Mouse (Mus musculus) forebrain, embryonic 15.5 days (tissue): ENCODE results near the gene Nacad. TPM values are rescaled to one million over a fixed set of nuclear protein-coding genes. Genes with fewer than 3 reads are reported as not detected.

Source experiments
- ATAC-seq: fragments of 200-750 bp; cut with Nextera tagmentation; replicated peaks from 2 replicates; pipeline ENCODE4 v1.8.0; 2017; ENCODE audit warnings: mild to moderate bottlenecking, moderate TSS enrichment, moderate library complexity
- H3K27ac ChIP-seq: fragments of 300-500 bp; sonication (generic); replicated peaks from 2 replicates; pipeline ENCODE4 v1.5.1; 2015; ENCODE audit warnings: mild to moderate bottlenecking, inconsistent platforms
- H3K27me3 ChIP-seq: fragments of 300-500 bp; sonication (generic); 2 replicates; pipeline ENCODE4 v1.6.1; 2015; ENCODE audit warnings: inconsistent platforms
- H3K36me3 ChIP-seq: fragments of 300-500 bp; sonication (generic); 2 replicates; pipeline ENCODE4 v1.6.1; 2015; ENCODE audit warnings: mild to moderate bottlenecking, inconsistent platforms
- H3K4me1 ChIP-seq: fragments of 300-500 bp; sonication (generic); 2 replicates; pipeline ENCODE4 v1.6.1; 2015; ENCODE audit warnings: inconsistent platforms
- H3K4me2 ChIP-seq: fragments of 300-500 bp; sonication (generic); replicated peaks from 2 replicates; pipeline ENCODE4 v1.6.1; 2015; ENCODE audit warnings: mild to moderate bottlenecking, inconsistent platforms
- H3K4me3 ChIP-seq: fragments of 300-500 bp; sonication (generic); 2 replicates; pipeline ENCODE4 v1.5.1; 2015; ENCODE audit warnings: mild to moderate bottlenecking, inconsistent platforms
- H3K9ac ChIP-seq: fragments of 300-500 bp; sonication (generic); replicated peaks from 2 replicates; pipeline ENCODE4 v1.6.1; 2015; ENCODE audit warnings: mild to moderate bottlenecking, inconsistent platforms
- H3K9me3 ChIP-seq: fragments of 300-500 bp; sonication (generic); 2 replicates; pipeline ENCODE4 v1.6.1; 2016; ENCODE audit warnings: inconsistent platforms
- WGBS: fragments of 180-500 bp; shearing (Covaris S2); methylation state at CpG from one replicate; pipeline ENCODE4 v1.1.7; 2015; ENCODE audit warnings: mixed read lengths; 5-methylcytosine and 5-hydroxymethylcytosine counted together
- polyA plus RNA-seq: library from polyadenylated mRNA; unstranded; fragments of >200 nt; fragmentation: Nextera tagmentation; extraction: Ambion mirVana; gene quantifications from 2 replicates; pipeline ENCODE4 v1.2.1, GENCODE M21; 2015

Nacad gene
- polyA plus RNA-seq, 1 experiment from 2014 or later, result 67.4 TPM

- H3K9me3 ChIP-seq, result no peaks in the 10 kb centered on the region
- H3K4me1 ChIP-seq, result peaks cover 24% of the 10 kb centered on the region
- H3K4me2 ChIP-seq, result peak overlapping the region; percentile 67
- H3K27ac ChIP-seq, result peak overlapping the region; percentile 86
- 13% methylated on average over 16 of the region's 16 CpGs for WGBS
- peak overlapping the region; percentile 95 for H3K4me3 ChIP-seq
- H3K36me3 ChIP-seq, result peaks cover 18% of the 10 kb centered on the region
- peak; percentile 55 for ATAC-seq
- H3K9ac ChIP-seq, result peak overlapping the region; percentile 72
- H3K27me3 ChIP-seq, result no peaks in the 10 kb centered on the region
These were observed 20.5 kb upstream of the Nacad start for GRCm38 (mm10) chr11:6626388-6626772.

- WGBS, result under 1% methylated on average over 66 of the region's 66 CpGs
- H3K27ac ChIP-seq, result peak within 1 kb of the TSS; percentile 86
- peak; percentile 95 for ATAC-seq
These were observed 19.9 kb upstream of the Nacad start, which contains the start of gene Tbrg4 for GRCm38 (mm10) chr11:6625478-6626387. Gene Tbrg4, minus strand, starts transcription at chr11:6626067.

DNA sequence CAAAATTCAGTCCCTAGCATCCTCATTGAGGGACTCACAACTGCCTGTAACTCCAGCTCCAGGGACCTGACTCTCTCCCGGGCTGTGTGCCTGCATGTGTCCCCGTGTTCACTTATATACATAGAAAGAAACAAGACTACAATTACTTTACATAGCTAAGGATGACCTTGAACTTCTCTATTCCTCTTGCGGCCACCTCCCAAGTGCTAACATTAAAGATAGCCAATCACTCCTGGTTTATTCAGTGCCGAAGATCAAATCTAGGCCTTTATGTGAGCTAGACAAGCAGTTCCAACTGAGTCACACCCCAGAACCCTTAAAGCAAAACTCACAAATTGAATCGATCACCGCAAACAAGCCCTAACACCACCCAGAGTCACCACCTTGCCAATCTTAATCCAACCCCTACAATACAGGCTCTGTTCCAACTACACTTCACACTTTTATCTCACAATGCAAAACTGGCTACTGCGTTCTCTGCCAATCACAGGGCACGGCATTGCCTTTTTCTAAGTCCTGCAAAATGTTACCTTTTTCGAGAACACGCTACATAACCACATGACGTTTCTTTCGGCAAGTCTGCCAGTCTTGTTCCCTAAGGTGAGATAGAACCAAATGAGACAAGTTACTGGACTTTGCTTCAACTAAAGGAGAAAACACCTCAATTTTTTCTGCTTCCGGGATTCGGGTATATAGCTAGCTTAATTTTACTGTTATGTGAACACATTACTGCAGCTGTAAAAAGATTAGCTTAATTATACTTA lies 18.9 kb upstream of the Nacad start:
- peaks cover 24% of the 10 kb centered on the region for H3K4me1 ChIP-seq

More at GRCm38 (mm10) chr11:6625478-6626387, 19.9 kb upstream of the Nacad start, which contains the start of gene Tbrg4:
- Histone ChIP-seq H3K4me3 (peak within 1 kb of the TSS; percentile 95), H3K9ac (peak within 1 kb of the TSS; percentile 72), H3K4me2 (peak within 1 kb of the TSS; percentile 67), H3K27me3 (no peaks in the 10 kb centered on the region), H3K36me3 (peaks cover 25% of the 10 kb centered on the region), H3K4me1 (peaks cover 24% of the 10 kb centered on the region), H3K9me3 (no peaks in the 10 kb centered on the region)

GRCm38 (mm10) chr11:6623704-6624103 lies 17.9 kb upstream of the Nacad start:
- Histone ChIP-seq H3K4me3 (no peak overlapping the region), H3K4me1 (peaks cover 24% of the 10 kb centered on the region), H3K36me3 (peaks cover 45% of the 10 kb centered on the region), H3K4me2 (no peak overlapping the region; the same call in 1 of the 2 replicates), H3K27ac (no peak overlapping the region), H3K9me3 (no peaks in the 10 kb centered on the region), H3K9ac (no peak overlapping the region), H3K27me3 (no peaks in the 10 kb centered on the region)
- WGBS, result 91% methylated on average over 10 of the region's 10 CpGs
- ATAC-seq, result no peak

More for the DNA sequence above, 18.9 kb upstream of the Nacad start:
- H3K9me3 ChIP-seq, result no peaks in the 10 kb centered on the region
- no peak for ATAC-seq
- peak overlapping the region; percentile 95 for H3K4me3 ChIP-seq
- no peak overlapping the region for H3K27ac ChIP-seq
- H3K9ac ChIP-seq, result peak overlapping the region; percentile 72
- WGBS, result 74% methylated on average over 14 of the region's 14 CpGs
- peak overlapping the region; percentile 67 for H3K4me2 ChIP-seq
- no peaks in the 10 kb centered on the region for H3K27me3 ChIP-seq
- H3K36me3 ChIP-seq, result peaks cover 34% of the 10 kb centered on the region

DNA sequence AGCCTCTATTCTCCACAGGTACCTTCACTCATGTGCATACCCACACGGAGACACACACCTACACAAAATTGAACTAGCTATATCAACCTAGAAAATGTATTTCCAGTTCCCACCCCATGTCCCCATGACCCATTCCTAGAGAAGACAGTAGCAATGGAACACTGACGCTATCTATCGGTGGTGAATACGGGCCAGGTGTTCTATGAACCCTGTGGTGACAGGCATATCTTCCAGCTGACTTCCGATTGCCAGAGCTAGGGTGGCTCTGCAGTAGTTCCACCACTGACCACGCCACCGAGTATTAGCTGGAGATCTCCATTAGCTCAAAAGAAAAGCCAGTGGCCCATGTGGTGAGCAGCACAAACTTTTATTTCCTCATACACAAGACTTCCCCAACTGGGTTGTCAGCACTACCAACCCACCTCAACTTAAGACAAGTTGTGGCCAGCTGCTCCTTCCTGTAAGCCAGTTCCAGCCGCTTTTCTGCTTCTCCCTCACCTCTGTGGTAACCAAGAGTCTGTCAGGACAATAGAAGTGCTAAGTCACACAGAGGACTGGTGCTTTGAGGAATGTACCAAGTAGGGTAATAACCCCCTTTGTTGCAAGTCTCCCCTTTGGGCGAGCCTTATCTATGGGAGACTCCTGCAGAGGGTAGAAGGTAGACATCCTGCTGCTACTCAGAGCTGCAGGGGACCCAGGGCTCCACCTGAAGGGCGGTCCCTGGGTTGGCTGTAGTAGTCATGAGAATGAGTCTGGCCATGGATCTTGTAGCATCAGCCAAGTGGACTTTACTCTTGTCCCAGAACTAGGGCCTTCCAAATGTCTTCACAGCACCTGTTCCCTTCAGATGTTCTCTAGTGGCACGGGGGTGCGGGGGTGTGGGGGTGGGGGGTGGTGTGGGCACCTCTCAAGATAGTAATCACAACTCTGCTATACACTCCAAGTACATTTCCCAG lies 9.7 kb upstream of the Nacad start:
- no peak overlapping the region for H3K4me3 ChIP-seq
- H3K9ac ChIP-seq, result no peak overlapping the region
- peaks cover 89% of the 10 kb centered on the region for H3K36me3 ChIP-seq
- H3K4me2 ChIP-seq, result no peak overlapping the region
- 94% methylated on average over 12 of the region's 12 CpGs for WGBS
- no peaks in the 10 kb centered on the region for H3K9me3 ChIP-seq
- no peaks in the 10 kb centered on the region for H3K27me3 ChIP-seq
- no peak for ATAC-seq
- H3K4me1 ChIP-seq, result no peaks in the 10 kb centered on the region
- H3K27ac ChIP-seq, result no peak overlapping the region

DNA sequence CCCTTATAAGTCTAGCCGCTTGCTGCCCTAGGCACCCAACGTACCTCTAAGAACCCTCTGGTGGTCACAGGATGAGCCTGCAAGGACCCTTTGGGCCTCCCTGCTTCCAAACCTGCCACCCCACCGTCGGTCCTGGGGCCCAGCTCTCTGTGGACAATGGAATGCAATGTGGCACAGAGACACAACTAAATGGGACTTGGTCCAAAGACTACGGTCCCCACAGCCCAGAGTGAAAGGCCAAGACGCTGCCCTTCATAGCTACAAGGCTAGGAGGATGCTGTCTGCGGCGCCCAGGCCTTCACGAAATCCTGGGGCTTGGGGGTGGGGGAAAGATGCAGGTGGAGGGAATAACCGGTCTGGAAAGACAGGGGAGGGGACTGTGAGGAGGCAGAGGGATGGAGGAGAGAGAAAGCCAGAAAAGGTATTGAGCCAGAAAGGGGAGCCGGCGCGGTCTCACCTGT lies 802 bp downstream of the Nacad start:
- Histone ChIP-seq H3K4me3 (peak overlapping the region; percentile 78), H3K9ac (peak overlapping the region; percentile 78), H3K4me1 (peaks cover 46% of the 10 kb centered on the region), H3K4me2 (peak overlapping the region; percentile 86), H3K27me3 (no peaks in the 10 kb centered on the region), H3K36me3 (peaks cover 26% of the 10 kb centered on the region), H3K27ac (peak overlapping the region; percentile 98), H3K9me3 (no peaks in the 10 kb centered on the region)
- peak; percentile 0 for ATAC-seq
- WGBS, result 6% methylated on average over 13 of the region's 13 CpGs

DNA sequence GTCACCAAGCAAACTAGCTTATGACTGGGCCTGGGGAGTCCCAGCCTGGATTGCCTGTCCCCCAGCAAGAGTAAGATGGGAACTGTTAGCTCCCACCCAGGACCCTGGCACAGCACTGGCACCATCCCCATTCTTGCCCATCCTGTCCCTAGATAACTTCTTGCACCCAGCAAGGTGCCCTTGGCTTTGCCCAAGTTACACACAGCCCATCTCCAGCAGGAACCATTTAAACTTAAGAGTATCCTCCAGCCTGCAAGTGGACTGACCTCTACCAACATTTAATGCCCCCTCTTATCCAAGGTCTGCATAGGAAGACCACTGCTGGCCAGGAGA lies 1.3 kb downstream of the Nacad start:
- Histone ChIP-seq H3K27me3 (no peaks in the 10 kb centered on the region), H3K27ac (peak overlapping the region; percentile 98), H3K9ac (peak overlapping the region; percentile 78), H3K9me3 (no peaks in the 10 kb centered on the region), H3K36me3 (peaks cover 26% of the 10 kb centered on the region), H3K4me3 (peak overlapping the region; percentile 78), H3K4me2 (peak overlapping the region; percentile 86), H3K4me1 (peaks cover 51% of the 10 kb centered on the region)
- ATAC-seq, result no peak

GRCm38 (mm10) chr11:6603887-6604603 lies 1.8 kb downstream of the Nacad start:
- H3K4me2 ChIP-seq, result peak overlapping the region; percentile 86
- peak overlapping the region; percentile 78 for H3K9ac ChIP-seq
- no peaks in the 10 kb centered on the region for H3K9me3 ChIP-seq
- ATAC-seq, result peak; percentile 32
- H3K27me3 ChIP-seq, result no peaks in the 10 kb centered on the region
- H3K4me1 ChIP-seq, result peaks cover 56% of the 10 kb centered on the region
- peak overlapping the region; percentile 98 for H3K27ac ChIP-seq
- peak overlapping the region; percentile 78 for H3K4me3 ChIP-seq
- WGBS, result 6% methylated on average over 12 of the region's 12 CpGs
- peaks cover 26% of the 10 kb centered on the region for H3K36me3 ChIP-seq

DNA sequence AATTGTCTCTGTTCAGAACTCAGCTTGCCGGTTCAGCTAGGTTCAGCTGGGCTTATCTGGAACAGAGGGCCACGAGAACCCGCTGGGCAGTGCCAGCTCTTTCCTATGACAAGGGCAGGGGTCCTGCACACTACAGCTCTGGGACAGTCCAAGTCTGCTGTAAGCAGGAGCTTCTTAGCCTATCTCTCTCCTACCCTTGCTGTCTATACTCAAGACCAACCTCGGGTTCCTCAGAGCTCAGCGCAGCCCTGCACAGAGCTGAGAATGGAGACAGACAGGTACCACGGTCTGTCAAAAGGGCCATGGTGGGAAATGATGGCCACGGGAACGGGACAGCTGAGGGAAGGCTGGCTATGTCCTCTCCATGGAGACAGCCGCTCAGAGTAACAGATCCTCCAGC lies 2.6 kb downstream of the Nacad start:
- H3K9me3 ChIP-seq, result no peaks in the 10 kb centered on the region
- 0 out of 2 replicates have a peak overlapping the region, but pooled peaks have one; percentile 78 for H3K9ac ChIP-seq
- peak overlapping the region; percentile 86 for H3K4me2 ChIP-seq
- H3K27me3 ChIP-seq, result no peaks in the 10 kb centered on the region
- peaks cover 63% of the 10 kb centered on the region for H3K4me1 ChIP-seq
- H3K27ac ChIP-seq, result peak overlapping the region; percentile 98; the same call in 1 of the 2 replicates
- ATAC-seq, result no peak
- peak overlapping the region; percentile 78 for H3K4me3 ChIP-seq
- peaks cover 26% of the 10 kb centered on the region for H3K36me3 ChIP-seq
- WGBS, result 82% methylated on average over 9 of the region's 9 CpGs

- 84% methylated on average over 9 of the region's 9 CpGs for WGBS
- H3K9ac ChIP-seq, result no peak overlapping the region
- H3K27ac ChIP-seq, result no peak overlapping the region
These were observed 3.2 kb downstream of the Nacad start for GRCm38 (mm10) chr11:6602662-6603061.

More at GRCm38 (mm10) chr11:6602662-6603061, 3.2 kb downstream of the Nacad start:
- Histone ChIP-seq H3K27me3 (no peaks in the 10 kb centered on the region), H3K4me1 (peaks cover 67% of the 10 kb centered on the region), H3K36me3 (peaks cover 29% of the 10 kb centered on the region), H3K4me3 (no peak overlapping the region), H3K4me2 (peak overlapping the region; percentile 86; the same call in 1 of the 2 replicates), H3K9me3 (no peaks in the 10 kb centered on the region)
- ATAC-seq, result no peak
